Mouse (Mus musculus) MEL-GATA-1-ER (cell line): Measurements from ENCODE around the gene Gm42791.

Experiments used
- DNase-seq: peaks from one replicate; pipeline ENCODE4 v3.0.0-alpha.2; 2012; ENCODE audit warnings: low read depth; ENCODE audit errors: extremely low read depth

The Gm42791 gene

GRCm38 (mm10) chr5:148928382-148929115 lies 66.4 kb downstream of the Gm42791 start:
- DNase-seq, result peak; percentile 96

- no peak for DNase-seq
Measured at GRCm38 (mm10) chr5:148927717-148928223, 67.2 kb downstream of the Gm42791 start.

GRCm38 (mm10) chr5:148924586-148924985 lies 70.4 kb downstream of the Gm42791 start:
- no peak for DNase-seq

GRCm38 (mm10) chr5:148924051-148924450 lies 70.9 kb downstream of the Gm42791 start:
- no peak for DNase-seq

GRCm38 (mm10) chr5:148923408-148923807 lies 71.5 kb downstream of the Gm42791 start:
- DNase-seq, result no peak

- DNase-seq, result no peak
Measured at GRCm38 (mm10) chr5:148922773-148923172, 72.2 kb downstream of the Gm42791 start.

- no peak for DNase-seq
Measured at GRCm38 (mm10) chr5:148918049-148918448, 76.9 kb downstream of the Gm42791 start.

GRCm38 (mm10) chr5:148916775-148917174 lies 78.2 kb downstream of the Gm42791 start:
- DNase-seq, result no peak

- no peak for DNase-seq
Measured at GRCm38 (mm10) chr5:148912262-148912661, 82.7 kb downstream of the Gm42791 start.

GRCm38 (mm10) chr5:148910066-148910465 lies 84.9 kb downstream of the Gm42791 start:
- no peak for DNase-seq

GRCm38 (mm10) chr5:148909402-148909801 lies 85.5 kb downstream of the Gm42791 start:
- no peak for DNase-seq

GRCm38 (mm10) chr5:148909057-148909395 lies 85.9 kb downstream of the Gm42791 start:
- DNase-seq, result no peak

- no peak for DNase-seq
Measured at GRCm38 (mm10) chr5:148908191-148909056, 86.5 kb downstream of the Gm42791 start.

- DNase-seq, result no peak
Measured at GRCm38 (mm10) chr5:148906305-148906704, 88.6 kb downstream of the Gm42791 start.

GRCm38 (mm10) chr5:148904846-148905245 lies 90.1 kb downstream of the Gm42791 start:
- DNase-seq, result no peak

GRCm38 (mm10) chr5:148899361-148899760 lies 95.6 kb downstream of the Gm42791 start:
- DNase-seq, result no peak

GRCm38 (mm10) chr5:148897941-148898417 lies 97.0 kb downstream of the Gm42791 start:
- peak; percentile 89 for DNase-seq

- DNase-seq, result peak; percentile 100
Measured at GRCm38 (mm10) chr5:148897069-148897702, 97.8 kb downstream of the Gm42791 start.

GRCm38 (mm10) chr5:148896515-148896914 lies 98.4 kb downstream of the Gm42791 start:
- peak; percentile 54 for DNase-seq

GRCm38 (mm10) chr5:148895833-148896232 lies 99.1 kb downstream of the Gm42791 start:
- no peak for DNase-seq

- DNase-seq, result no peak
Measured at GRCm38 (mm10) chr5:148895034-148895433, 99.9 kb downstream of the Gm42791 start.

GRCm38 (mm10) chr5:148890237-148890636 lies 104.7 kb downstream of the Gm42791 start:
- DNase-seq, result no peak
